Mouse (Mus musculus): ENCODE data around the gene Atn1. TPM values are rescaled to one million over a fixed set of nuclear protein-coding genes. Genes with fewer than 3 reads are reported as not detected.

The Atn1 gene
- polyA plus RNA-seq, 1 experiment from 2014 or later: 9.6 TPM

GRCm38 (mm10) chr6:124759259-124759658 is 2.9 kb upstream of the Atn1 start:
- TF ChIP-seq EP300 (IDR thresholded peaks at IDR 0.05) (no peak), CTCF (IDR thresholded peaks at IDR 0.05) (peak; percentile 97)
- Histone ChIP-seq H3K4me2 (replicated peaks; ENCODE audit: low read depth, low read length) (peak overlapping the region; percentile 30), H3K4me3 (ENCODE audit: low read depth, low read length) (no peak overlapping the region), H3K4me1 (ENCODE audit: insufficient read depth, low read depth, low read length) (peaks cover 20% of the 10 kb centered on the region), H3K9me3 (ENCODE audit: low read length) (no peaks in the 10 kb centered on the region), H3K36me3 (ENCODE audit: insufficient read depth, low read length) (no peaks in the 10 kb centered on the region), H3K9ac (replicated peaks; ENCODE audit: low read depth) (no peak overlapping the region), H3K27ac (ENCODE audit: low read length) (peak overlapping the region; percentile 97), H3K27me3 (replicated peaks; ENCODE audit: insufficient read depth, low read length) (no peaks in the 10 kb centered on the region)
- 2% methylated on average over 5 of the region's 5 CpGs for WGBS
- DNase-seq (ENCODE audit: low spot score) (peak; percentile 95), ATAC-seq (peak; percentile 23)

- peak overlapping the region; percentile 97 for H3K27ac ChIP-seq (ENCODE audit: low read length)
- H3K9ac ChIP-seq (replicated peaks; ENCODE audit: low read depth): no peak overlapping the region
- H3K9me3 ChIP-seq (ENCODE audit: low read length): no peaks in the 10 kb centered on the region
- ATAC-seq (no peak), DNase-seq (ENCODE audit: low spot score) (no peak)
- no peaks in the 10 kb centered on the region for H3K36me3 ChIP-seq (ENCODE audit: insufficient read depth, low read length)
- no peaks in the 10 kb centered on the region for H3K27me3 ChIP-seq (replicated peaks; ENCODE audit: insufficient read depth, low read length)
- TF ChIP-seq EP300 (IDR thresholded peaks at IDR 0.05): no peak
- no peak for TF ChIP-seq CTCF (IDR thresholded peaks at IDR 0.05)
- 52% methylated on average over 2 of the region's 2 CpGs for WGBS
- H3K4me3 ChIP-seq (ENCODE audit: low read depth, low read length): no peak overlapping the region
- H3K4me1 ChIP-seq (ENCODE audit: insufficient read depth, low read depth, low read length): peaks cover 20% of the 10 kb centered on the region
- peak overlapping the region; percentile 30 for H3K4me2 ChIP-seq (replicated peaks; ENCODE audit: low read depth, low read length)
Observed at GRCm38 (mm10) chr6:124758849-124759232, 2.5 kb upstream of the Atn1 start.

DNA sequence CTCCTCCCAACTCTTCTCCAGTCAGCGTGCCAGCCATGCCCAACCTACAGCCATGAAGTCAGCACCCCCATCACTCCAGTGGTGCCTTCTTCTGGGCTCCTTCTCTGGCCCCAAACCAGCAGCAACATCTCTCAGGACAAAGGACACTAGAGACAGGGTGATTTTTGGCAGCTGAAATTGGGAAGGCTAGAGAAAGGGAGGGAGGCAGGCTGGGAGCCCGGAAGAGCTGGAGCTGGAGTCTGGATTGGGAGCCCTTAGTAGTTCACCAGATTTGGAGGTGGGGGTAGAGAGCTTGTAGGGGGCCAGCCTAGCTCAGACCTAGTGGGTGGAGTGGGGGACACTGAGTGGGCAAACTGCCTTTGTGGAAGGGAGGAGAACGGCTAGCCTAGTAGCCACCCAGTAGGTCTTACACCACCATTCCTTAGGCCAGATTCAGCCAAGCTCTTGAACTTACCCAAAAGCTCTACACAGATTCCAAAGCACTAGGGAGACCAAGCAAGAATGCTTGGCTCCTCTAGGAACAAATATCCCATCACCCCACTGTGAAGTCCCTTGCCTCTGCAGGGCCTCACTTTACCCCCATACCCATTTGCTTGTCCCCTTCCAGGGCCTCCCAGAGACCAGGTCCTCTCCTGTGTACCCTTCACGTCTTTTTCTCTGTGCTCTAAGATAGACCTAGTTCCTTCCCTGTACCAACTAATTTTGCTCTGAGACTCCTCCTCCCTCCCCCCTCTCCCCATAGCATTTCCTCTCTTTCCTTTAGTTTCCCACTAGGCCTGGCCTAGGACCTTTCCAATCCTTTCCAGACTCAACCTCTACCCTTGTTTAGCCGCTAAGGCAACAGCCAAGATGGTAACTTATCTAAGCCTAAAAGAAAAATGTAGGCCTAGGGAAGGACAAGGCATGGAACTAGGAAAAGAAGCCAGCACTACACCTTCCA is 1.9 kb upstream of the Atn1 start:
- H3K9me3 ChIP-seq (ENCODE audit: low read length): no peaks in the 10 kb centered on the region
- 0 out of 2 replicates have a peak overlapping the region, but pooled peaks have one; percentile 93 for H3K4me3 ChIP-seq (ENCODE audit: low read depth, low read length)
- TF ChIP-seq CTCF (IDR thresholded peaks at IDR 0.05): no peak
- TF ChIP-seq EP300 (IDR thresholded peaks at IDR 0.05): no peak
- WGBS: 38% methylated on average over 5 of the region's 5 CpGs
- H3K36me3 ChIP-seq (ENCODE audit: insufficient read depth, low read length): no peaks in the 10 kb centered on the region
- ATAC-seq (peak; percentile 11; the same call in 1 of the 2 replicates), DNase-seq (ENCODE audit: low spot score) (peak; percentile 77)
- H3K4me1 ChIP-seq (ENCODE audit: insufficient read depth, low read depth, low read length): peaks cover 20% of the 10 kb centered on the region
- H3K27ac ChIP-seq (ENCODE audit: low read length): peak overlapping the region; percentile 97
- H3K9ac ChIP-seq (replicated peaks; ENCODE audit: low read depth): no peak overlapping the region
- H3K4me2 ChIP-seq (replicated peaks; ENCODE audit: low read depth, low read length): peak overlapping the region; percentile 64
- H3K27me3 ChIP-seq (replicated peaks; ENCODE audit: insufficient read depth, low read length): no peaks in the 10 kb centered on the region

DNA sequence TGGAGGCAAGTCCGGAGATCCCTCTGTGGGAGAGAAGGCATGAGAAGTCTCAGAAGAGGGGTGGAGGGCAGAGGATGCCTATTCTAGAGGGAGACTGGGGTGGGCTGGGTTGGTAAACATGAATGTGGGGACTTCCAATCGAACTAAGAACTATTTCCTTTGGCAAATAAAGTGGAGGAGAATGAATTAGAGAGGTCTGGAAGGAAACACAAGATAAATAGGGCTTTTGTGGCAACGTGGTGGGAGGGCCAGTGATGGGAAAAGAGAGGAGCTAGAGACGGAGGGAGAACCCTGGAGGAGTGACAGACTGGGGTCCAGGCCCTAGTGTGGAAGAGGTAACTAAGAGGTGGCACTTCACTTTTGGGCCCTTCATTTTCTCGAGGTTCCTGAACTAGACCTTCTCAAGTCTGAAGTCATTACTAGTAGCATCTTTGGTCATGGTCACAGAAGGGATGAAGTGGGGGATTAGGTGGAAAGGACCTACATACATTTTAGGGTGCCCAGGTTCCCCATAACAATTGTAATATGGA is 1.1 kb upstream of the Atn1 start:
- Histone ChIP-seq H3K9me3 (ENCODE audit: low read length) (no peaks in the 10 kb centered on the region), H3K9ac (replicated peaks; ENCODE audit: low read depth) (0 out of 2 replicates have a peak overlapping the region, but pooled peaks have one; percentile 86), H3K4me3 (ENCODE audit: low read depth, low read length) (peak overlapping the region; percentile 93), H3K27me3 (replicated peaks; ENCODE audit: insufficient read depth, low read length) (no peaks in the 10 kb centered on the region), H3K4me2 (replicated peaks; ENCODE audit: low read depth, low read length) (peak overlapping the region; percentile 64), H3K36me3 (ENCODE audit: insufficient read depth, low read length) (no peaks in the 10 kb centered on the region), H3K27ac (ENCODE audit: low read length) (peak overlapping the region; percentile 97), H3K4me1 (ENCODE audit: insufficient read depth, low read depth, low read length) (peaks cover 20% of the 10 kb centered on the region)
- TF ChIP-seq CTCF (IDR thresholded peaks at IDR 0.05) (no peak), EP300 (IDR thresholded peaks at IDR 0.05) (no peak)
- 9% methylated on average over 5 of the region's 5 CpGs for WGBS
- no peak for ATAC-seq
- no peak for DNase-seq (ENCODE audit: low spot score)

GRCm38 (mm10) chr6:124756652-124757350 is 477 bp upstream of the Atn1 start:
- WGBS: 2% methylated on average over 46 of the region's 54 CpGs
- Histone ChIP-seq H3K9ac (replicated peaks; ENCODE audit: low read depth) (peak overlapping the region; percentile 86), H3K27ac (ENCODE audit: low read length) (peak overlapping the region; percentile 97), H3K9me3 (ENCODE audit: low read length) (no peaks in the 10 kb centered on the region), H3K4me3 (ENCODE audit: low read depth, low read length) (peak overlapping the region; percentile 93), H3K4me2 (replicated peaks; ENCODE audit: low read depth, low read length) (peak overlapping the region; percentile 64), H3K27me3 (replicated peaks; ENCODE audit: insufficient read depth, low read length) (no peaks in the 10 kb centered on the region), H3K36me3 (ENCODE audit: insufficient read depth, low read length) (no peaks in the 10 kb centered on the region), H3K4me1 (ENCODE audit: insufficient read depth, low read depth, low read length) (peaks cover 20% of the 10 kb centered on the region)
- peak; percentile 75 for ATAC-seq
- TF ChIP-seq CTCF (IDR thresholded peaks at IDR 0.05): no peak
- TF ChIP-seq EP300 (IDR thresholded peaks at IDR 0.05): no peak
- peak; percentile 94 for DNase-seq (ENCODE audit: low spot score)

DNA sequence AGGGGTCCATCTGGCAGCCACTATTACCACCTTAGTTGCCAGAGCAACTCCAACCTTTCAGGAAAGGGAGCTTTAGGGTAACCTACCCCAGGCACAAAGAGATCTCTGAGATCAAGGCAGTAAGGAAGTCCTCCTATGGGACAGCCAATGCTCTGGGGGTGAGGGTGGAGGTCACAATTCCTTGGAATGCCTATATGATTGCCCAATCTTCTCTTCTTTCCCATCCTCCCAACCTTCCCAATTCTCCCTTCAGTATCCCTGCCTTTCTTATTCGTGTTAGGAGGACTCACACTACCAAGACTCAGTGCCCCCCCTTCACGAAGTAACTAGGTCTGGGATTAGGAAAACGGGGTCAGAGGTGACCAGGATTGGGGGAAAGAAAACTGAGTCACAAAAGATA is 1.0 kb downstream of the Atn1 start:
- Histone ChIP-seq H3K27me3 (replicated peaks; ENCODE audit: insufficient read depth, low read length) (no peaks in the 10 kb centered on the region), H3K4me1 (ENCODE audit: insufficient read depth, low read depth, low read length) (peaks cover 20% of the 10 kb centered on the region), H3K27ac (ENCODE audit: low read length) (peak overlapping the region; percentile 97), H3K9me3 (ENCODE audit: low read length) (no peaks in the 10 kb centered on the region), H3K36me3 (ENCODE audit: insufficient read depth, low read length) (no peaks in the 10 kb centered on the region), H3K9ac (replicated peaks; ENCODE audit: low read depth) (peak overlapping the region; percentile 86), H3K4me2 (replicated peaks; ENCODE audit: low read depth, low read length) (peak overlapping the region; percentile 64), H3K4me3 (ENCODE audit: low read depth, low read length) (peak overlapping the region; percentile 93)
- WGBS: 6% methylated on average over 3 of the region's 3 CpGs
- TF ChIP-seq CTCF (IDR thresholded peaks at IDR 0.05) (no peak), EP300 (IDR thresholded peaks at IDR 0.05) (no peak)
- DNase-seq (ENCODE audit: low spot score) (peak; percentile 58), ATAC-seq (no peak)
